Mouse (Mus musculus): ENCODE data around the gene Myh6.

GRCm38 (mm10) chr14:54920076-54920685 is 46.5 kb downstream of the Myh6 start:
- TF ChIP-seq GATA1 (IDR thresholded peaks at IDR 0.05; ENCODE audit: borderline replicate concordance, low read length) (no peak), FLI1 (IDR thresholded peaks at IDR 0.05; ENCODE audit: low read length) (no peak)

Measured in megakaryocyte, embryonic 14.5 days (primary cell).